Mouse (Mus musculus) intestine, postnatal 0 days (tissue): Measurements from ENCODE around the gene Wnt4. TPM values are rescaled to one million over a fixed set of nuclear protein-coding genes. Genes with fewer than 3 reads are reported as not detected.

Source experiments
- ATAC-seq: fragments of 200-750 bp; cut with Nextera tagmentation; 2 replicates; pipeline ENCODE4 v1.8.0; 2017; ENCODE audit warnings: mild to moderate bottlenecking, moderate TSS enrichment, moderate library complexity
- H3K27ac ChIP-seq: fragments of 300-500 bp; sonication (generic); 2 replicates; pipeline ENCODE4 v1.5.1; 2014; ENCODE audit warnings: mild to moderate bottlenecking, low read depth, low read length, moderate library complexity
- H3K27me3 ChIP-seq: fragments of 300-500 bp; sonication (generic); replicated peaks from 2 replicates; pipeline ENCODE4 v1.6.1; 2014; ENCODE audit warnings: low read length, mixed read lengths; ENCODE audit not compliant: control insufficient read depth, insufficient read depth
- H3K36me3 ChIP-seq: fragments of 300-500 bp; sonication (generic); 2 replicates; pipeline ENCODE4 v1.6.1; 2014; ENCODE audit warnings: mild to moderate bottlenecking, moderate library complexity; ENCODE audit not compliant: control insufficient read depth, insufficient read depth
- H3K4me1 ChIP-seq: fragments of 300-500 bp; sonication (generic); replicated peaks from 2 replicates; pipeline ENCODE4 v1.6.1; 2014; ENCODE audit warnings: antibody characterized with exemption, low read length, mixed read lengths; ENCODE audit not compliant: control insufficient read depth, insufficient read depth
- H3K4me2 ChIP-seq: fragments of 300-500 bp; sonication (generic); replicated peaks from 2 replicates; pipeline ENCODE4 v1.6.1; 2014; ENCODE audit warnings: low read depth, mild to moderate bottlenecking, moderate library complexity
- H3K4me3 ChIP-seq: fragments of 300-500 bp; sonication (generic); 2 replicates; pipeline ENCODE4 v1.5.1; 2014; ENCODE audit warnings: low read depth, low read length
- H3K9ac ChIP-seq: fragments of 300-500 bp; sonication (generic); 2 replicates; pipeline ENCODE4 v1.6.1; 2014; ENCODE audit warnings: mild to moderate bottlenecking, low read depth, low read length
- H3K9me3 ChIP-seq: fragments of 300-500 bp; sonication (generic); 2 replicates; pipeline ENCODE4 v1.6.1; 2016; ENCODE audit warnings: mixed run types; ENCODE audit not compliant: control insufficient read depth
- CTCF ChIP-seq: sonication (generic); IDR thresholded peaks from 2 replicates; pipeline ENCODE4 v1.5.1; 2016; ENCODE audit warnings: low read depth, mild to moderate bottlenecking, control low read depth, antibody characterized with exemption, moderate library complexity
- WGBS: fragments of 180-500 bp; shearing (Covaris S2); extraction: QIAGEN DNeasy Blood & Tissue Kit; methylation state at CpG from one replicate; pipeline ENCODE4 v1.1.7; 2014; 5-methylcytosine and 5-hydroxymethylcytosine counted together
- polyA plus RNA-seq: library from polyadenylated mRNA; unstranded; fragments of >200 nt; fragmentation: Nextera tagmentation; extraction: Ambion mirVana; gene quantifications from 2 replicates; pipeline ENCODE4 v1.2.1, GENCODE M21; 2015

The Wnt4 gene
- polyA plus RNA-seq, 1 experiment from 2014 or later: 2.1 TPM

GRCm38 (mm10) chr4:137345790-137346189 lies 68.5 kb downstream of the Wnt4 start:
- Histone ChIP-seq H3K4me1 (0 out of 2 replicates have a peak, but pooled peaks cover 5% of the 10 kb centered on the region), H3K9ac (no peak overlapping the region), H3K4me3 (no peak overlapping the region), H3K27ac (no peak overlapping the region), H3K4me2 (no peak overlapping the region), H3K27me3 (no peaks in the 10 kb centered on the region), H3K9me3 (no peaks in the 10 kb centered on the region), H3K36me3 (no peaks in the 10 kb centered on the region)
- TF ChIP-seq CTCF: no peak
- 87% methylated on average over 1 of the region's 1 CpGs for WGBS
- ATAC-seq: no peak

Other genes starting within 250 kb of the Wnt4 start
- gene Zbtb40, start 228.7 kb upstream of the Wnt4 start, polyA plus RNA-seq: 0.85 and 1.4 TPM in 2 replicates
- 461 and 471 TPM in 2 replicates for gene Cdc42, start 80.2 kb downstream of the Wnt4 start, polyA plus RNA-seq
- gene Cela3a, start 132.3 kb downstream of the Wnt4 start, polyA plus RNA-seq: not detected in 2 replicates
- gene Cela3b, start 153.1 kb downstream of the Wnt4 start, polyA plus RNA-seq: 9.1 and 13.6 TPM in 2 replicates
- gene 1700013G24Rik, start 175.8 kb downstream of the Wnt4 start, polyA plus RNA-seq: not detected in 2 replicates
- gene Hspg2, start 191.3 kb downstream of the Wnt4 start, polyA plus RNA-seq: 16.3 and 16.4 TPM in 2 replicates